8 mouse cellular contexts compared by ENCODE assay signal in genomic region chr12:70148631-70149265, GRCm38 (mm10). TPM values are rescaled to one million over a fixed set of nuclear protein-coding genes. Genes with fewer than 3 reads are reported as not detected.
DNase-seq lines count a peak whose midpoint lies in the region; ATAC-seq lines count a peak whose summit lies in the region.

No protein-coding gene starts in this region.

- H3K4me2 ChIP-seq in kidney, embryonic 14.5 days (replicated peaks; ENCODE audit: low read depth, low read length), result peak overlapping the region; percentile 37
- peak overlapping the region; percentile 40 for H3K4me2 ChIP-seq in liver, embryonic 16.5 days (ENCODE audit: low read depth, low read length)
- H3K4me2 ChIP-seq in stomach, embryonic 15.5 days, result peak overlapping the region; percentile 54

- ATAC-seq in kidney, embryonic 14.5 days (ENCODE audit: low FRiP score, low TSS enrichment), result no peak
- ATAC-seq in liver, embryonic 16.5 days (ENCODE audit: low read depth), result no peak
- ATAC-seq in stomach, embryonic 15.5 days (ENCODE audit: insufficient read depth, low FRiP score, low read depth), result 0 out of 2 replicates have a peak, but pooled peaks have one; percentile 27

- no peaks in the 10 kb centered on the region for H3K36me3 ChIP-seq in kidney, embryonic 14.5 days (ENCODE audit: control insufficient read depth, insufficient read depth, low read length)
- no peaks in the 10 kb centered on the region for H3K36me3 ChIP-seq in hindbrain, embryonic 10.5 days
- no peaks in the 10 kb centered on the region for H3K36me3 ChIP-seq in liver, embryonic 16.5 days (ENCODE audit: control insufficient read depth, insufficient read depth)
- H3K36me3 ChIP-seq in stomach, embryonic 15.5 days, result no peaks in the 10 kb centered on the region

- H3K4me3 ChIP-seq in kidney, embryonic 14.5 days (ENCODE audit: low read length), result peak overlapping the region; percentile 16; the same call in 1 of the 2 replicates
- peak overlapping the region; percentile 40 for H3K4me3 ChIP-seq in hindbrain, embryonic 10.5 days
- H3K4me3 ChIP-seq in liver, embryonic 16.5 days (ENCODE audit: low read depth, low read length), result 0 out of 2 replicates have a peak overlapping the region, but pooled peaks have one; percentile 4
- H3K4me3 ChIP-seq in stomach, embryonic 15.5 days (replicated peaks), result peak overlapping the region; percentile 35; the same call in 1 of the 2 replicates

- peaks cover 3% of the 10 kb centered on the region; the same call in 1 of the 2 replicates for H3K4me1 ChIP-seq in kidney, embryonic 14.5 days (ENCODE audit: control insufficient read depth, insufficient read depth, low read length)
- H3K4me1 ChIP-seq in hindbrain, embryonic 10.5 days (replicated peaks), result peaks cover 27% of the 10 kb centered on the region
- H3K4me1 ChIP-seq in liver, embryonic 16.5 days (ENCODE audit: control insufficient read depth, low read depth, low read length), result no peaks in the 10 kb centered on the region; the same call in 1 of the 2 replicates
- H3K4me1 ChIP-seq in stomach, embryonic 15.5 days, result no peaks in the 10 kb centered on the region

- DNase-seq in kidney, adult 18-20 months, result no peak
- DNase-seq in ZHBTc4 (ENCODE audit: low read depth, low spot score), result peak; percentile 82
- DNase-seq in hindbrain, embryonic 10.5 days (ENCODE audit: low spot score), result peak; percentile 10
- DNase-seq in right cerebral cortex, postnatal 10 days (ENCODE audit: low spot score in 2 of 2), result no peak
- DNase-seq in layer of hippocampus, postnatal 10 days (ENCODE audit: low spot score in 2 of 2), result no peak

- H3K9ac ChIP-seq in kidney, embryonic 14.5 days (ENCODE audit: low read depth, low read length), result 0 out of 2 replicates have a peak overlapping the region, but pooled peaks have one; percentile 33
- H3K9ac ChIP-seq in liver, embryonic 16.5 days (ENCODE audit: low read depth, low read length), result no peak overlapping the region
- H3K9ac ChIP-seq in stomach, embryonic 15.5 days, result no peak overlapping the region

- H3K9me3 ChIP-seq in kidney, embryonic 14.5 days (ENCODE audit: control insufficient read depth, low read length), result no peaks in the 10 kb centered on the region
- H3K9me3 ChIP-seq in hindbrain, embryonic 10.5 days, result no peaks in the 10 kb centered on the region
- no peaks in the 10 kb centered on the region for H3K9me3 ChIP-seq in liver, embryonic 16.5 days (replicated peaks; ENCODE audit: control insufficient read depth, low read length)
- H3K9me3 ChIP-seq in stomach, embryonic 15.5 days, result no peaks in the 10 kb centered on the region

- H3K27ac ChIP-seq in kidney, embryonic 14.5 days (ENCODE audit: low read depth, low read length), result no peak overlapping the region
- peak overlapping the region; percentile 45; the same call in 1 of the 2 replicates for H3K27ac ChIP-seq in hindbrain, embryonic 10.5 days
- no peak overlapping the region for H3K27ac ChIP-seq in liver, embryonic 16.5 days (ENCODE audit: low read length)
- H3K27ac ChIP-seq in stomach, embryonic 15.5 days, result peak overlapping the region; percentile 1; the same call in 1 of the 2 replicates

- 17% methylated on average over 11 of the region's 11 CpGs for WGBS in kidney, embryonic 14.5 days
- WGBS in hindbrain, embryonic 10.5 days, result 12% methylated on average over 11 of the region's 11 CpGs
- 13% methylated on average over 11 of the region's 11 CpGs for WGBS in liver, embryonic 16.5 days (ENCODE audit: insufficient replicate concordance)
- WGBS in stomach, embryonic 15.5 days, result 19% methylated on average over 11 of the region's 11 CpGs

- H3K27me3 ChIP-seq in kidney, embryonic 14.5 days (ENCODE audit: control insufficient read depth, insufficient read depth, low read length), result no peaks in the 10 kb centered on the region
- H3K27me3 ChIP-seq in hindbrain, embryonic 10.5 days (ENCODE audit: insufficient read depth, poor library complexity, severe bottlenecking), result no peaks in the 10 kb centered on the region
- H3K27me3 ChIP-seq in liver, embryonic 16.5 days (ENCODE audit: control insufficient read depth, insufficient read depth, low read depth, low read length), result no peaks in the 10 kb centered on the region
- H3K27me3 ChIP-seq in stomach, embryonic 15.5 days (replicated peaks), result no peaks in the 10 kb centered on the region

RNA-seq across cellular contexts. Expression of gene Abhd12b, which starts 5.2 kb away (rescaled TPM):
- polyA plus RNA-seq in kidney, embryonic 14.5 days (2014; fragmentation: Nextera tagmentation; extraction: Ambion mirVana), result not detected in 2 replicates
- not detected in 2 replicates for polyA plus RNA-seq in hindbrain, embryonic 10.5 days (2016; fragmentation: Nextera tagmentation; extraction: Ambion mirVana)
- not detected in 2 replicates for polyA plus RNA-seq in liver, embryonic 16.5 days (2015; fragmentation: Nextera tagmentation; extraction: Ambion mirVana)
- not detected in 2 replicates for polyA plus RNA-seq in stomach, embryonic 15.5 days (2015; fragmentation: Nextera tagmentation; extraction: Ambion mirVana)
- total RNA-seq in layer of hippocampus, postnatal 10 days (2021), result under 1 TPM; 0.34 to 0.40 TPM

RNA-seq across cellular contexts. Expression of gene Nin, which starts 35.2 kb away (rescaled TPM):
- polyA plus RNA-seq in kidney, embryonic 14.5 days (2014; fragmentation: Nextera tagmentation; extraction: Ambion mirVana), result 10.8 and 20.3 TPM in 2 replicates
- polyA plus RNA-seq in hindbrain, embryonic 10.5 days (2016; fragmentation: Nextera tagmentation; extraction: Ambion mirVana), result 10.3 and 13.7 TPM in 2 replicates
- polyA plus RNA-seq in liver, embryonic 16.5 days (2015; fragmentation: Nextera tagmentation; extraction: Ambion mirVana), result 3.1 TPM in 2 replicates
- 11.0 and 11.6 TPM in 2 replicates for polyA plus RNA-seq in stomach, embryonic 15.5 days (2015; fragmentation: Nextera tagmentation; extraction: Ambion mirVana)
- 10 to 100 TPM; 59.8 to 85.9 TPM for total RNA-seq in layer of hippocampus, postnatal 10 days (2021)

Comparison
In these comparisons a context has a peak if more than half of its experiments do, and no peak if none do; other contexts are left out.
1. H3K27ac ChIP-seq: peak in hindbrain, embryonic 10.5 days (single experiment) and stomach, embryonic 15.5 days (single experiment); none in kidney, embryonic 14.5 days (single experiment) and liver, embryonic 16.5 days (single experiment).
2. DNase-seq: peak in ZHBTc4 (single experiment) and hindbrain, embryonic 10.5 days (single experiment); none in kidney, adult 18-20 months (single experiment), right cerebral cortex, postnatal 10 days (0 of 2) and layer of hippocampus, postnatal 10 days (0 of 2).
3. Peak in every context shown above with its lines, with median percentiles within 50 percentile points of each other: H3K4me2 ChIP-seq and H3K4me3 ChIP-seq.